Mouse (Mus musculus): ENCODE results near the gene Sh3bp5.

DNA sequence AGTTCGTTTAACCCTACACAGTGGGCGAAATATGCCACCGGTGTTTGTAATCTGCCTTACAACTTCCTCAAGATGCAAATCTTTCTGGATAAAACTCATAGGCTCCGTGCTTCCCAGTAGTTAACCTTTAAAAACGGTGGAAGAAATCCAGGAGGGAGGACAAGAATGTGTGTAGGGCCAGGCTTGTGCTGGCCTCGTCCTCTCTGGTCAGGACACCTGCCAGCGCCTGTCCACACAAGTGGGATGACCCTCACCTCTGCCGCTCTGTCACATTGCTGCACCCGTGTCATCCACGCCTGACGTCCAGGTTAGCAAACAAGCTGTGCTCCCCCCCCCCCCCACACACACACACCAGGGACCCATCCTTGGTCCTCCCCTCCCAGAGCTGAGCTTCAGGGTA lies 3.4 kb upstream of the Sh3bp5 start:
- TF ChIP-seq ZC3H11A (IDR thresholded peaks at IDR 0.05; ENCODE audit: low read depth, low read length) (no peak), POLR2A (IDR thresholded peaks at IDR 0.05; ENCODE audit: control insufficient read depth in 1 of 2, insufficient read depth in 1 of 2, low read depth in 1 of 2, low read length in 2 of 2, poor library complexity in 1 of 2) (no peak), CHD2 (IDR thresholded peaks at IDR 0.05; ENCODE audit: low read length) (no peak), ZNF384 (IDR thresholded peaks at IDR 0.05; ENCODE audit: low read depth, low read length) (no peak), CTCF (IDR thresholded peaks at IDR 0.05 in 2 of 3, conservative IDR thresholded peaks at IDR 0.05 in 1 of 3; ENCODE audit: control insufficient read depth in 1 of 3, insufficient read depth in 1 of 3, low read depth in 2 of 3, low read length in 3 of 3, poor library complexity in 1 of 3, severe bottlenecking in 1 of 3) (no peak), TBP (IDR thresholded peaks at IDR 0.05; ENCODE audit: low read depth, low read length) (no peak), TCF12 (IDR thresholded peaks at IDR 0.05; ENCODE audit: low read depth, low read length) (no peak), JUND (IDR thresholded peaks at IDR 0.05; ENCODE audit: low read depth, low read length) (no peak), ETS1 (IDR thresholded peaks at IDR 0.05; ENCODE audit: low read depth, low read length) (no peak), USF2 (IDR thresholded peaks at IDR 0.05; ENCODE audit: borderline replicate concordance in 1 of 2, insufficient read depth in 1 of 2, low read depth in 1 of 2, low read length in 2 of 2) (no peak)

Measured in MEL (cell line).